Mouse (Mus musculus) stomach, postnatal 0 days (tissue): Measurements from ENCODE around the gene Ephb4.

Experiments used
- CTCF ChIP-seq: IDR thresholded peaks from 2 replicates; pipeline ENCODE4 v1.5.1; 2016; ENCODE audit warnings: antibody characterized with exemption, low read depth, mild to moderate bottlenecking, moderate library complexity
- EP300 ChIP-seq: optimal IDR thresholded peaks from 2 replicates; pipeline ENCODE3; 2016; ENCODE audit warnings: antibody characterized with exemption

GRCm38 (mm10) chr5:137318570-137318969, 31.3 kb upstream of the Ephb4 start:
- no peak for TF ChIP-seq CTCF
- no peak for TF ChIP-seq EP300
